Mouse (Mus musculus) limb, embryonic 13.5 days (tissue): ENCODE data around the gene Adgrb2. TPM values are rescaled to one million over a fixed set of nuclear protein-coding genes. Genes with fewer than 3 reads are reported as not detected.

Experiments used
- ATAC-seq: fragments of 200-750 bp; cut with Nextera tagmentation; 2 replicates; pipeline ENCODE4 v1.8.0; 2017; ENCODE audit warnings: low read depth, moderate number of reproducible peaks, moderate TSS enrichment; ENCODE audit not compliant: low FRiP score
- H3K27ac ChIP-seq: fragments of 300-500 bp; sonication (generic); 2 replicates; pipeline ENCODE4 v1.5.1; 2015; ENCODE audit warnings: inconsistent platforms, mild to moderate bottlenecking, moderate library complexity
- H3K27me3 ChIP-seq: fragments of 300-500 bp; sonication (generic); 2 replicates; pipeline ENCODE4 v1.6.1; 2015; ENCODE audit warnings: mild to moderate bottlenecking, inconsistent platforms
- H3K36me3 ChIP-seq: fragments of 300-500 bp; sonication (generic); 2 replicates; pipeline ENCODE4 v1.6.1; 2015; ENCODE audit warnings: inconsistent platforms, mild to moderate bottlenecking, moderate library complexity
- H3K4me1 ChIP-seq: fragments of 300-500 bp; sonication (generic); 2 replicates; pipeline ENCODE4 v1.6.1; 2015; ENCODE audit warnings: inconsistent platforms
- H3K4me2 ChIP-seq: fragments of 300-500 bp; sonication (generic); replicated peaks from 2 replicates; pipeline ENCODE4 v1.6.1; 2015; ENCODE audit warnings: inconsistent platforms, mild to moderate bottlenecking, moderate library complexity
- H3K4me3 ChIP-seq: fragments of 300-500 bp; sonication (generic); 2 replicates; pipeline ENCODE4 v1.5.1; 2015; ENCODE audit warnings: moderate library complexity, mild to moderate bottlenecking, inconsistent platforms
- H3K9ac ChIP-seq: fragments of 300-500 bp; sonication (generic); 2 replicates; pipeline ENCODE4 v1.6.1; 2015; ENCODE audit warnings: mild to moderate bottlenecking, inconsistent platforms
- H3K9me3 ChIP-seq: fragments of 300-500 bp; sonication (generic); 2 replicates; pipeline ENCODE4 v1.6.1; 2016; ENCODE audit warnings: inconsistent platforms
- WGBS: fragments of 180-500 bp; shearing (Covaris S2); methylation state at CpG from one replicate; pipeline ENCODE4 v1.1.7; 2015; 5-methylcytosine and 5-hydroxymethylcytosine counted together
- polyA plus RNA-seq: library from polyadenylated mRNA; unstranded; fragments of >200 nt; fragmentation: Nextera tagmentation; extraction: Ambion mirVana; gene quantifications from 2 replicates; pipeline ENCODE4 v1.2.1, GENCODE M21; 2015

The Adgrb2 gene
- polyA plus RNA-seq, 1 experiment from 2014 or later: 4.0 TPM

DNA sequence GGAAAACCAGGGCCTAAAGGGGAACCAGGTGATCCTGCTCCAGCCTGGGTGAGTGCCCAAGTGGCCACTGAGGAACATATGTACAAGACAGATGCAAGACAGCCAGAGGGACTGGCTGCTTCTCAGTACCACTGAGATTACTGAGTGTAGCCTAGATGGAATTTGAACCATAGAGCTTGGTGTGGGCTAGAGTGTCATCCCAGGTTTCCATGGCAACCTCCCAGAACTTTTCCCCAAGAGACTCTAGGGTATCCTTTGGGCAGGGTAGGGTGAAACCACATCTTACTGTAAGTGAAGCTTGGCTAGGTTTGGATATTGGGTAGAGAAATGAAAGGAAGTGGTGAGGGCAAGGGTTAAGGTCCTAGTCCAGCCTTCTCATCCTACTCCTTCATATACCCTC, 76.3 kb downstream of the Adgrb2 start:
- Histone ChIP-seq H3K27me3 (0 out of 2 replicates have a peak, but pooled peaks cover 2% of the 10 kb centered on the region), H3K4me2 (no peak overlapping the region), H3K4me1 (peaks cover 9% of the 10 kb centered on the region), H3K27ac (no peak overlapping the region), H3K36me3 (peaks cover 69% of the 10 kb centered on the region), H3K4me3 (no peak overlapping the region), H3K9me3 (no peaks in the 10 kb centered on the region), H3K9ac (no peak overlapping the region)
- no peak for ATAC-seq

GRCm38 (mm10) chr4:130063191-130063590, 78.5 kb downstream of the Adgrb2 start:
- 47% methylated on average over 7 of the region's 7 CpGs for WGBS

DNA sequence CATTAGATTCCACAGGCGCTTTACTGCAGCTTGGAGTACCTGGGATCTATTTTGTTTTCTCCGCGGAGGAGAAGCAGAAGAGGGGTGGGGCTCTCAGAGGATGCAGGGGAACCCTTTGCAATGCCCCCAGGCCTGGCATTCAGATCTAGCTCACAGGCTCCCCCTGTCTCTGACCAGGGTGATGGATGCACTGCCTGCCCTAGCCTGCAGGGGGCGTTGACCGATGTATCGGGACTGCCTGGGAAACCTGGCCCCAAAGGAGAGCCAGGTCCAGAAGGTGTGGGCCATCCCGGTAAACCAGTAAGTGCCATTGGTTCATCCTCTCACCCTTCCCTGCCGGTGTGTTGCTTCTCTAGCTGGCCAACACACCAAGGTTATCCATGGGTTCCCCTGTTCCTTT, 82.1 kb downstream of the Adgrb2 start:
- Histone ChIP-seq H3K4me2 (no peak overlapping the region), H3K4me1 (0 out of 2 replicates have a peak, but pooled peaks cover 6% of the 10 kb centered on the region), H3K9me3 (no peaks in the 10 kb centered on the region), H3K27ac (no peak overlapping the region), H3K4me3 (no peak overlapping the region), H3K9ac (no peak overlapping the region), H3K27me3 (0 out of 2 replicates have a peak, but pooled peaks cover 3% of the 10 kb centered on the region), H3K36me3 (peaks cover 40% of the 10 kb centered on the region)
- ATAC-seq: no peak
- 14% methylated on average over 8 of the region's 8 CpGs for WGBS

More at GRCm38 (mm10) chr4:130063191-130063590, 78.5 kb downstream of the Adgrb2 start:
- ATAC-seq: no peak
- Histone ChIP-seq H3K27ac (no peak overlapping the region), H3K36me3 (peaks cover 58% of the 10 kb centered on the region), H3K27me3 (0 out of 2 replicates have a peak, but pooled peaks cover 3% of the 10 kb centered on the region), H3K9ac (no peak overlapping the region), H3K4me2 (no peak overlapping the region), H3K4me1 (0 out of 2 replicates have a peak, but pooled peaks cover 6% of the 10 kb centered on the region), H3K9me3 (no peaks in the 10 kb centered on the region), H3K4me3 (no peak overlapping the region)

- 67% methylated on average over 3 of the region's 3 CpGs for WGBS
- Histone ChIP-seq H3K9me3 (no peaks in the 10 kb centered on the region), H3K36me3 (peaks cover 48% of the 10 kb centered on the region), H3K27ac (no peak overlapping the region), H3K4me2 (no peak overlapping the region), H3K4me1 (0 out of 2 replicates have a peak, but pooled peaks cover 6% of the 10 kb centered on the region), H3K27me3 (0 out of 2 replicates have a peak, but pooled peaks cover 7% of the 10 kb centered on the region), H3K9ac (no peak overlapping the region), H3K4me3 (no peak overlapping the region)
- ATAC-seq: no peak
These were observed 85.9 kb downstream of the Adgrb2 start for GRCm38 (mm10) chr4:130070523-130070922.

DNA sequence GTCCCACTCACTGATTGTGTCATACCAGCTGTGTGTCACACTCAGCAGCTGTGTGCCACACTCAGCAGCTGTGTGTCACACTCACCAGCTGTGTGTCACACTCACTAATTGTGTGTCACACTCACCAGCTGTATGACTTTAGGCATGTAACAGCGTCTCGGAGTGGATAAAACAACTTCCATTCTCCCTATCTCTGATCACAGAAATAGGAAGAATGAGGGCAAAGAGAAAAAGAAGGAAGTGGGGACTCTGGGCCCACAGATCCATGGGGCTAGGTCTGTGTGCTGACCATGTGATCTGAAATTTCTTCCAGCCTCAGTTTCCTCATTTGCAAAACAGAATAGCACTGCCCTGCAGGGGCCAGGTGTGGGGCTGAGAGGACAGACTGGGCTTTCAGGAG, 87.1 kb downstream of the Adgrb2 start:
- Histone ChIP-seq H3K9ac (no peak overlapping the region), H3K27me3 (peaks cover 13% of the 10 kb centered on the region), H3K27ac (no peak overlapping the region), H3K9me3 (no peaks in the 10 kb centered on the region), H3K4me2 (no peak overlapping the region), H3K4me3 (no peak overlapping the region), H3K4me1 (0 out of 2 replicates have a peak, but pooled peaks cover 1% of the 10 kb centered on the region), H3K36me3 (peaks cover 44% of the 10 kb centered on the region)
- ATAC-seq: no peak
- 89% methylated on average over 2 of the region's 2 CpGs for WGBS

Other genes starting within 250 kb of the Adgrb2 start
- gene Khdrbs1, start 242.6 kb upstream of the Adgrb2 start, polyA plus RNA-seq: 145 and 149 TPM in 2 replicates
- 370 and 392 TPM in 2 replicates for gene Ptp4a2, start 173.7 kb upstream of the Adgrb2 start, polyA plus RNA-seq
- gene Spocd1, start 55.6 kb upstream of the Adgrb2 start, polyA plus RNA-seq: 0.06 TPM in 2 replicates
- gene Col16a1, start 63.0 kb downstream of the Adgrb2 start, polyA plus RNA-seq: 64.6 and 65.8 TPM in 2 replicates
- 64.1 and 64.3 TPM in 2 replicates for gene Pef1, start 117.7 kb downstream of the Adgrb2 start, polyA plus RNA-seq
- not detected in 2 replicates for gene Hcrtr1, start 154.5 kb downstream of the Adgrb2 start, polyA plus RNA-seq
- 13.5 and 14.0 TPM in 2 replicates for gene Tinagl1, start 190.3 kb downstream of the Adgrb2 start, polyA plus RNA-seq
- gene Gm853, start 237.5 kb downstream of the Adgrb2 start, polyA plus RNA-seq: not detected in 2 replicates